Comparison of ENCODE assay signal across 8 mouse cellular contexts in the genomic region with DNA sequence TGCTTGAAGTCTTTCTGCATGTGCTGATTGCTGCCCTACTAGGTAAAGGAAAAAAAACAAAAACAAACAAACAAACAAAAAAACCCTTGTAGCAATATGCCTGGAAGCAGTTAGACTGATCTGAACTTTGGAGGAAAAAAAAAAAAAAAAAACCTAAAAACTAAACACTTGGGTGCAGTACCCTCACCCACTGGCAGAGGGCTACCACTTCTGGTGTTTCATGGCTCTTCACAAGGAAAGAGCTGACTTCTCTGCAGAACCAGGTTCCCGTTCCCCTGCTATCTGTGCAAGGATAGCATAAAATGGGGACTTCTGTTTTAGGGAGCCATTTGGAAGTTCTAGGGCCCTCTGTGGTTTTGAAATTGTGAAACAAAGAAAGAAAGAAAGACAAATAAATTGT. TPM values are rescaled to one million over a fixed set of nuclear protein-coding genes. Genes with fewer than 3 reads are reported as not detected.
A peak's percentile ranks its signal among the peaks of the same experiment; 100 is the strongest.
DNase-seq lines count a peak whose midpoint lies in the region; ATAC-seq and TF ChIP-seq lines count a peak whose summit lies in the region.

No protein-coding gene starts in this region.

- ATAC-seq in kidney, embryonic 16.5 days (ENCODE audit: low FRiP score, low TSS enrichment): no peak
- ATAC-seq in midbrain, postnatal 0 days (ENCODE audit: low FRiP score): no peak

- no peak for TF ChIP-seq POLR2A in cortical plate, adult 2 months (IDR thresholded peaks at IDR 0.05; ENCODE audit: extremely low read depth, insufficient read depth, low read length)

- peak; percentile 66 for TF ChIP-seq CTCF in cortical plate, adult 2 months (IDR thresholded peaks at IDR 0.05; ENCODE audit: extremely low read depth, insufficient read depth, low read length)
- TF ChIP-seq CTCF in midbrain, postnatal 0 days (IDR thresholded peaks at IDR 0.05): peak; percentile 71

- DNase-seq in kidney, adult 11 months: peak; percentile 13
- peak; percentile 47 for DNase-seq in CD4-positive helper T cell, adult 2 months (ENCODE audit: low read depth, low spot score)
- peak; percentile 33 for DNase-seq in MEL-GATA-1-ER (ENCODE audit: extremely low read depth, low read depth)
- peak; percentile 63 to 88 for DNase-seq in kidney, postnatal 36 days
- peak; percentile 52 for DNase-seq in midbrain, postnatal 0 days (ENCODE audit: low spot score)
- no peak for DNase-seq in gastrocnemius, adult 18-20 months (ENCODE audit: low spot score)

- no peak overlapping the region for H3K27ac ChIP-seq in kidney, embryonic 16.5 days (ENCODE audit: low read length)
- H3K27ac ChIP-seq in cortical plate, adult 2 months (ENCODE audit: insufficient read depth, low read length): no peak overlapping the region
- H3K27ac ChIP-seq in midbrain, postnatal 0 days (ENCODE audit: low read depth, low read length): no peak overlapping the region

- no peak overlapping the region for H3K4me2 ChIP-seq in kidney, embryonic 16.5 days (replicated peaks; ENCODE audit: low read depth, low read length)
- H3K4me2 ChIP-seq in midbrain, postnatal 0 days (ENCODE audit: low read depth, low read length, poor library complexity, severe bottlenecking): no peak overlapping the region

- 13% methylated on average over 1 of the region's 1 CpGs for WGBS in kidney, embryonic 16.5 days
- WGBS in midbrain, postnatal 0 days: 15% methylated on average over 1 of the region's 1 CpGs

- no peaks in the 10 kb centered on the region for H3K4me1 ChIP-seq in kidney, embryonic 16.5 days (ENCODE audit: insufficient read depth, low read length)
- H3K4me1 ChIP-seq in cortical plate, adult 2 months (ENCODE audit: control insufficient read depth, insufficient read depth, low read length): no peaks in the 10 kb centered on the region
- no peaks in the 10 kb centered on the region for H3K4me1 ChIP-seq in midbrain, postnatal 0 days (ENCODE audit: insufficient read depth, low read length)

- H3K9ac ChIP-seq in kidney, embryonic 16.5 days (replicated peaks; ENCODE audit: low read length): no peak overlapping the region
- no peak overlapping the region for H3K9ac ChIP-seq in midbrain, postnatal 0 days (replicated peaks; ENCODE audit: low read length, poor library complexity, severe bottlenecking)

- H3K36me3 ChIP-seq in kidney, embryonic 16.5 days (ENCODE audit: insufficient read depth, low read length): no peaks in the 10 kb centered on the region
- H3K36me3 ChIP-seq in midbrain, postnatal 0 days (ENCODE audit: insufficient read depth, low read length): no peaks in the 10 kb centered on the region

- H3K4me3 ChIP-seq in kidney, embryonic 16.5 days (ENCODE audit: low read length): no peak overlapping the region
- no peak overlapping the region for H3K4me3 ChIP-seq in cortical plate, adult 2 months (ENCODE audit: insufficient read depth, low read length)
- no peak overlapping the region for H3K4me3 ChIP-seq in midbrain, postnatal 0 days (ENCODE audit: low read depth, low read length)

- no peaks in the 10 kb centered on the region for H3K27me3 ChIP-seq in kidney, embryonic 16.5 days (ENCODE audit: insufficient read depth, low read length)
- H3K27me3 ChIP-seq in midbrain, postnatal 0 days (ENCODE audit: insufficient read depth, low read length): no peaks in the 10 kb centered on the region

- H3K9me3 ChIP-seq in kidney, embryonic 16.5 days (ENCODE audit: low read length): no peaks in the 10 kb centered on the region
- no peaks in the 10 kb centered on the region for H3K9me3 ChIP-seq in midbrain, postnatal 0 days (ENCODE audit: low read length)

RNA-seq across cellular contexts. Expression of gene Otud4, which starts 52.2 kb away (rescaled TPM):
- polyA plus RNA-seq in kidney, embryonic 16.5 days (2015; fragmentation: Nextera tagmentation; extraction: Ambion mirVana): 14.1 and 15.7 TPM in 2 replicates
- polyA plus RNA-seq in cortical plate, adult 2 months (2012; rRNA removed): 25.5 and 27.4 TPM in 2 replicates
- 24.3 and 35.3 TPM in 2 replicates for total RNA-seq in midbrain, postnatal 0 days (2014; rRNA removed)
- polyA plus RNA-seq in midbrain, postnatal 0 days (2015; fragmentation: Nextera tagmentation; extraction: Ambion mirVana): 5.5 and 6.4 TPM in 2 replicates
- total RNA-seq in gastrocnemius, adult 18-20 months (2021): 10 to 100 TPM; 42.1 to 44.2 TPM
